Mouse (Mus musculus) hindbrain, embryonic 16.5 days (tissue): ENCODE data around the gene Insm1. TPM values are rescaled to one million over a fixed set of nuclear protein-coding genes. Genes with fewer than 3 reads are reported as not detected.

Experiments used
- ATAC-seq: fragments of 200-750 bp; cut with Nextera tagmentation; 2 replicates; pipeline ENCODE4 v1.8.0; 2017; ENCODE audit warnings: moderate TSS enrichment, moderate library complexity
- H3K27ac ChIP-seq: fragments of 300-500 bp; sonication (generic); 2 replicates; pipeline ENCODE4 v1.5.1; 2014; ENCODE audit warnings: low read depth, mild to moderate bottlenecking, control low read depth, low read length, moderate library complexity
- H3K27me3 ChIP-seq: fragments of 300-500 bp; sonication (generic); replicated peaks from 2 replicates; pipeline ENCODE4 v1.6.1; 2014; ENCODE audit warnings: low read length; ENCODE audit not compliant: control insufficient read depth, insufficient read depth
- H3K36me3 ChIP-seq: fragments of 300-500 bp; sonication (generic); 2 replicates; pipeline ENCODE4 v1.6.1; 2014; ENCODE audit warnings: mild to moderate bottlenecking, low read length, moderate library complexity, mixed read lengths; ENCODE audit not compliant: control insufficient read depth, insufficient read depth
- H3K4me1 ChIP-seq: fragments of 300-500 bp; sonication (generic); 2 replicates; pipeline ENCODE4 v1.6.1; 2014; ENCODE audit warnings: low read depth, low read length; ENCODE audit not compliant: control insufficient read depth, insufficient read depth
- H3K4me2 ChIP-seq: fragments of 300-500 bp; sonication (generic); 2 replicates; pipeline ENCODE4 v1.6.1; 2014; ENCODE audit warnings: mild to moderate bottlenecking, low read length, control low read depth, moderate library complexity
- H3K4me3 ChIP-seq: fragments of 300-500 bp; sonication (generic); 2 replicates; pipeline ENCODE4 v1.5.1; 2014; ENCODE audit warnings: mild to moderate bottlenecking, low read length, control low read depth, moderate library complexity
- H3K9ac ChIP-seq: fragments of 300-500 bp; sonication (generic); 2 replicates; pipeline ENCODE4 v1.6.1; 2014; ENCODE audit warnings: low read depth, mild to moderate bottlenecking, control low read depth, low read length, moderate library complexity
- H3K9me3 ChIP-seq: fragments of 300-500 bp; sonication (generic); 2 replicates; pipeline ENCODE4 v1.6.1; 2014; ENCODE audit warnings: mild to moderate bottlenecking, low read length, moderate library complexity; ENCODE audit not compliant: control insufficient read depth
- WGBS: fragments of 180-500 bp; shearing (Covaris S2); extraction: QIAGEN DNeasy Blood & Tissue Kit; methylation state at CpG from one replicate; pipeline ENCODE4 v1.1.7; 2014; 5-methylcytosine and 5-hydroxymethylcytosine counted together
- polyA plus RNA-seq: library from polyadenylated mRNA; unstranded; fragments of >200 nt; fragmentation: Nextera tagmentation; extraction: Ambion mirVana; gene quantifications from 2 replicates; pipeline ENCODE4 v1.2.1, GENCODE M21; 2015

Gene Insm1
- polyA plus RNA-seq, 1 experiment from 2014 or later: 2.3 TPM

- no peak for ATAC-seq
- Histone ChIP-seq H3K27me3 (no peaks in the 10 kb centered on the region), H3K9ac (0 out of 2 replicates have a peak overlapping the region, but pooled peaks have one; percentile 14), H3K36me3 (no peaks in the 10 kb centered on the region), H3K4me2 (no peak overlapping the region), H3K4me3 (no peak overlapping the region), H3K27ac (no peak overlapping the region), H3K9me3 (no peaks in the 10 kb centered on the region), H3K4me1 (peaks cover 16% of the 10 kb centered on the region)
- 82% methylated on average over 3 of the region's 3 CpGs for WGBS
Measured at GRCm38 (mm10) chr2:146257609-146258008, 35.9 kb downstream of the Insm1 start.

GRCm38 (mm10) chr2:146258736-146259469 lies 37.2 kb downstream of the Insm1 start:
- WGBS: 24% methylated on average over 10 of the region's 10 CpGs
- H3K4me2 ChIP-seq: no peak overlapping the region

GRCm38 (mm10) chr2:146259787-146260560 lies 38.3 kb downstream of the Insm1 start:
- peaks cover 16% of the 10 kb centered on the region for H3K4me1 ChIP-seq
- H3K9me3 ChIP-seq: no peaks in the 10 kb centered on the region
- H3K27ac ChIP-seq: peak overlapping the region; percentile 66; the same call in 1 of the 2 replicates
- no peaks in the 10 kb centered on the region for H3K27me3 ChIP-seq
- no peak overlapping the region for H3K4me3 ChIP-seq
- no peak overlapping the region for H3K9ac ChIP-seq
- no peak for ATAC-seq
- no peaks in the 10 kb centered on the region for H3K36me3 ChIP-seq
- 32% methylated on average over 18 of the region's 18 CpGs for WGBS
- H3K4me2 ChIP-seq: peak overlapping the region; percentile 21; the same call in 1 of the 2 replicates

More at GRCm38 (mm10) chr2:146258736-146259469, 37.2 kb downstream of the Insm1 start:
- H3K27ac ChIP-seq: peak overlapping the region; percentile 30; the same call in 1 of the 2 replicates
- no peaks in the 10 kb centered on the region for H3K27me3 ChIP-seq
- H3K9me3 ChIP-seq: no peaks in the 10 kb centered on the region
- H3K4me3 ChIP-seq: no peak overlapping the region
- H3K4me1 ChIP-seq: peaks cover 16% of the 10 kb centered on the region
- no peak overlapping the region for H3K9ac ChIP-seq
- no peaks in the 10 kb centered on the region for H3K36me3 ChIP-seq
- peak; percentile 27; the same call in 1 of the 2 replicates for ATAC-seq

GRCm38 (mm10) chr2:146261146-146261545 lies 39.4 kb downstream of the Insm1 start:
- no peak overlapping the region for H3K4me3 ChIP-seq
- peaks cover 16% of the 10 kb centered on the region for H3K4me1 ChIP-seq
- H3K9me3 ChIP-seq: no peaks in the 10 kb centered on the region
- H3K27ac ChIP-seq: no peak overlapping the region
- H3K36me3 ChIP-seq: no peaks in the 10 kb centered on the region
- 50% methylated on average over 4 of the region's 4 CpGs for WGBS
- no peaks in the 10 kb centered on the region for H3K27me3 ChIP-seq
- no peak for ATAC-seq
- no peak overlapping the region for H3K4me2 ChIP-seq
- H3K9ac ChIP-seq: no peak overlapping the region

GRCm38 (mm10) chr2:146262215-146262614 lies 40.5 kb downstream of the Insm1 start:
- H3K9me3 ChIP-seq: no peaks in the 10 kb centered on the region
- H3K27ac ChIP-seq: no peak overlapping the region
- H3K9ac ChIP-seq: no peak overlapping the region
- H3K4me1 ChIP-seq: peaks cover 14% of the 10 kb centered on the region
- H3K36me3 ChIP-seq: no peaks in the 10 kb centered on the region
- no peak overlapping the region for H3K4me2 ChIP-seq
- WGBS: 16% methylated on average over 10 of the region's 10 CpGs
- no peak overlapping the region for H3K4me3 ChIP-seq
- peak; percentile 86 for ATAC-seq
- H3K27me3 ChIP-seq: no peaks in the 10 kb centered on the region

GRCm38 (mm10) chr2:146262966-146263365 lies 41.2 kb downstream of the Insm1 start:
- Histone ChIP-seq H3K9ac (no peak overlapping the region), H3K27me3 (no peaks in the 10 kb centered on the region), H3K4me3 (no peak overlapping the region), H3K27ac (no peak overlapping the region), H3K4me2 (no peak overlapping the region), H3K9me3 (no peaks in the 10 kb centered on the region), H3K36me3 (no peaks in the 10 kb centered on the region), H3K4me1 (peaks cover 11% of the 10 kb centered on the region)
- ATAC-seq: no peak

GRCm38 (mm10) chr2:146265045-146265444 lies 43.3 kb downstream of the Insm1 start:
- WGBS: 70% methylated on average over 4 of the region's 4 CpGs
- peaks cover 5% of the 10 kb centered on the region for H3K4me1 ChIP-seq
- H3K4me3 ChIP-seq: no peak overlapping the region
- H3K27me3 ChIP-seq: no peaks in the 10 kb centered on the region
- H3K36me3 ChIP-seq: no peaks in the 10 kb centered on the region
- no peak overlapping the region for H3K9ac ChIP-seq
- H3K9me3 ChIP-seq: no peaks in the 10 kb centered on the region
- no peak overlapping the region for H3K4me2 ChIP-seq
- no peak overlapping the region for H3K27ac ChIP-seq
- no peak for ATAC-seq

- ATAC-seq: no peak
- H3K27ac ChIP-seq: no peak overlapping the region
- H3K36me3 ChIP-seq: no peaks in the 10 kb centered on the region
- no peaks in the 10 kb centered on the region for H3K27me3 ChIP-seq
- no peak overlapping the region for H3K4me3 ChIP-seq
- H3K9ac ChIP-seq: no peak overlapping the region
- peaks cover 2% of the 10 kb centered on the region; the same call in 1 of the 2 replicates for H3K4me1 ChIP-seq
- H3K9me3 ChIP-seq: no peaks in the 10 kb centered on the region
- H3K4me2 ChIP-seq: no peak overlapping the region
- 70% methylated on average over 3 of the region's 3 CpGs for WGBS
Measured at GRCm38 (mm10) chr2:146266539-146266938, 44.8 kb downstream of the Insm1 start.
